Mouse (Mus musculus) gastrocnemius, postnatal 14 days (tissue): Measurements from ENCODE around the gene Grm8. TPM values are rescaled to one million over a fixed set of nuclear protein-coding genes. Genes with fewer than 3 reads are reported as not detected.

Experiments
- DNase-seq: peaks from one replicate; pipeline ENCODE4 v3.0.0; 2021; ENCODE audit warnings: mixed read lengths
- intact Hi-C: fragments of 180-260 bp; cut with DNase I; formaldehyde crosslinking; loops from one replicate; pipeline ENCODE4 v1.15.1; 2025; ENCODE audit warnings: low total_unique reads
- total RNA-seq, 2 experiments: library from RNA; stranded (reverse); gene quantifications; 2 replicates each; pipeline ENCODE4 v1.2.3; 2021

Grm8 gene
- total RNA-seq, 2 experiments from 2014 or later = 0.21 to 0.38 TPM

- DNase-seq = no peak
- intact Hi-C loops = no loop called here
Measured at GRCm38 (mm10) chr6:28074470-28074869, 60.5 kb downstream of the Grm8 start.

- no peak for DNase-seq
- intact Hi-C loops = no loop called here
Measured at GRCm38 (mm10) chr6:28051966-28052365, 83.0 kb downstream of the Grm8 start.

- no peak for DNase-seq
- intact Hi-C loops = no loop called here
Measured at GRCm38 (mm10) chr6:28042339-28042738, 92.6 kb downstream of the Grm8 start.

GRCm38 (mm10) chr6:28040815-28041214 lies 94.2 kb downstream of the Grm8 start:
- intact Hi-C loops = no loop called here
- no peak for DNase-seq

GRCm38 (mm10) chr6:28032006-28032405 lies 103.0 kb downstream of the Grm8 start:
- intact Hi-C loops = no loop called here
- DNase-seq = no peak

GRCm38 (mm10) chr6:28017653-28018052 lies 117.3 kb downstream of the Grm8 start:
- intact Hi-C loops = no loop called here
- no peak for DNase-seq

- intact Hi-C loops = no loop called here
Measured at GRCm38 (mm10) chr6:28007001-28007400, 128.0 kb downstream of the Grm8 start.

GRCm38 (mm10) chr6:27997250-27997649 lies 137.7 kb downstream of the Grm8 start:
- DNase-seq = no peak
- intact Hi-C loops = no loop called here

More at GRCm38 (mm10) chr6:28007001-28007400, 128.0 kb downstream of the Grm8 start:
- DNase-seq = no peak

GRCm38 (mm10) chr6:27991241-27991640 lies 143.7 kb downstream of the Grm8 start:
- no peak for DNase-seq
- intact Hi-C loops = no loop called here

GRCm38 (mm10) chr6:27982598-27982997 lies 152.4 kb downstream of the Grm8 start:
- intact Hi-C loops = no loop called here
- DNase-seq = no peak

- no peak for DNase-seq
- intact Hi-C loops = no loop called here
Measured at GRCm38 (mm10) chr6:27982021-27982420, 153.0 kb downstream of the Grm8 start.

GRCm38 (mm10) chr6:27977361-27977760 lies 157.6 kb downstream of the Grm8 start:
- intact Hi-C loops = no loop called here
- no peak for DNase-seq

GRCm38 (mm10) chr6:27968859-27969258 lies 166.1 kb downstream of the Grm8 start:
- DNase-seq = no peak
- intact Hi-C loops = no loop called here

- intact Hi-C loops = no loop called here
Measured at GRCm38 (mm10) chr6:27967037-27967436, 167.9 kb downstream of the Grm8 start.

GRCm38 (mm10) chr6:27965237-27965636 lies 169.7 kb downstream of the Grm8 start:
- intact Hi-C loops = no loop called here
- no peak for DNase-seq

More at GRCm38 (mm10) chr6:27967037-27967436, 167.9 kb downstream of the Grm8 start:
- no peak for DNase-seq

- no peak for DNase-seq
- intact Hi-C loops = no loop called here
Measured at GRCm38 (mm10) chr6:27963887-27964286, 171.1 kb downstream of the Grm8 start.

GRCm38 (mm10) chr6:27956278-27956857 lies 178.6 kb downstream of the Grm8 start:
- no peak for DNase-seq
- intact Hi-C loops = no loop called here

- no peak for DNase-seq
- intact Hi-C loops = no loop called here
Measured at GRCm38 (mm10) chr6:27951433-27951832, 183.5 kb downstream of the Grm8 start.

- intact Hi-C loops = no loop called here
- no peak for DNase-seq
Measured at GRCm38 (mm10) chr6:27928058-27928457, 206.9 kb downstream of the Grm8 start.

GRCm38 (mm10) chr6:27913281-27913680 lies 221.7 kb downstream of the Grm8 start:
- no peak for DNase-seq
- intact Hi-C loops = no loop called here

GRCm38 (mm10) chr6:27904358-27904757 lies 230.6 kb downstream of the Grm8 start:
- intact Hi-C loops = no loop called here
- DNase-seq = no peak

- intact Hi-C loops = no loop called here
- DNase-seq = no peak
Measured at GRCm38 (mm10) chr6:27902224-27902623, 232.8 kb downstream of the Grm8 start.
